Mouse (Mus musculus) lung, postnatal 0 days (tissue): ENCODE data around the gene Abcb8.

ENCODE experiments used
- CTCF ChIP-seq: IDR thresholded peaks from 2 replicates; pipeline ENCODE4 v1.5.1; 2016; ENCODE audit warnings: antibody characterized with exemption, mild to moderate bottlenecking
- EP300 ChIP-seq: IDR thresholded peaks from 2 replicates; pipeline ENCODE4 v1.6.1; 2016; ENCODE audit warnings: antibody characterized with exemption, mild to moderate bottlenecking, control low read depth

DNA sequence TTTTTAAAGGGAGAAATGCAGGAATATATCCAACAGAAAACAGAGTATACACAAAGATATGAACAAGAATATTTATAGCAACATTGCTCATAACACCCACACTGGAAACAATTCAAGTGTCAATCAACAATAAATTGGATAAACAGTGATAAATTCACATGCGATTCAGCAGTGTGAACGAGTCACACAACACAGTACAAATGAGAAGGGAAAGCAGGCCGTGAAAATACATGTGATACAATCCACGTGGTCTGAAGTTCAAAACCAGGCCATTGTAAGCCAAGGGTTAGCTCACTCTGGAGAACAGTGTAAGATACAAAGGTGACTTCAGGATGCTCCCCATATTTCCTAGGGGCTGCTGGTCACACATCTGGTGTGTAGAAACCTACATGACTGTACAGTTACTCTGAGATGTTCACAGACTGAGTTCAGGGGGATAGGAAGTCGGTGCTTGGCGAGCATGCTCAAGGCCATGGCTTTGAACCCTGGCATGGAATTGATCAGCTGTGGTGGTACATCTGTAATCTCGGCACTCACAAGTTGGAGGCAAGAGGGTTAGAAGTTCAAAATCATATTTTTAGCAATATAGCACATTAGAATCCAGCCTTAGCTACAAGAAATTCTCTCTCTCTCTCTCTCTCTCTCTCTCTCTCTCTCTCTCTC is 18.7 kb upstream of the Abcb8 start:
- no peak for TF ChIP-seq CTCF
- TF ChIP-seq EP300, result no peak
